Mouse (Mus musculus): Measurements from ENCODE around the gene Ucp2. TPM values are rescaled to one million over a fixed set of nuclear protein-coding genes. Genes with fewer than 3 reads are reported as not detected.

The Ucp2 gene
- polyA plus RNA-seq, 1 experiment from 2014 or later = 49.6 TPM

DNA sequence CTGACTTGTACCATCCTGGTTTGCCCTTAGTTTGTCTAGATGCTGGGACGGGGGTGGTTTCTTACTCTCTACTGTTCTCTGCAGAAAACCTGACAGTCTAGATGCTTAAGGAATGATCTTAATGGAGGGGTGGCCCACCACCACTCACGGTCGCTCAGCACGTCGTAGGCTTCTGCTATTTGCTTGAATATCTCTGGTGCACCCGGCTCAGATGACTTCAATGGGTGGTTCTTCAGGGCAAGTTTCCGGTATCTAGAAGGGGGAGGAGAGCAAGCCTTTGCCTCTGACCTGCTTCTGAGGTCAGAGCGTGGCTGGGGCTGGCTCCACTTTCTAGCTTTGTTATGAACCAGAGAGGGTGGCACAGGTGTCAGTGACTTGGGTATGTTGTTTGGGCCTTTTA lies 18.5 kb downstream of the Ucp2 start:
- WGBS = 91% methylated on average over 8 of the region's 8 CpGs
- Histone ChIP-seq H3K36me3 (ENCODE audit: control insufficient read depth, insufficient read depth) (no peaks in the 10 kb centered on the region), H3K27ac (ENCODE audit: low read length) (no peak overlapping the region), H3K4me1 (replicated peaks; ENCODE audit: control insufficient read depth, insufficient read depth, low read length) (no peaks in the 10 kb centered on the region), H3K4me3 (replicated peaks; ENCODE audit: low read length) (no peak overlapping the region), H3K27me3 (replicated peaks; ENCODE audit: control insufficient read depth, insufficient read depth, low read length) (no peaks in the 10 kb centered on the region), H3K9ac (replicated peaks; ENCODE audit: low read depth, low read length) (no peak overlapping the region), H3K9me3 (ENCODE audit: control insufficient read depth, low read length) (no peaks in the 10 kb centered on the region), H3K4me2 (ENCODE audit: low read length) (no peak overlapping the region)
- no peak for ATAC-seq

DNA sequence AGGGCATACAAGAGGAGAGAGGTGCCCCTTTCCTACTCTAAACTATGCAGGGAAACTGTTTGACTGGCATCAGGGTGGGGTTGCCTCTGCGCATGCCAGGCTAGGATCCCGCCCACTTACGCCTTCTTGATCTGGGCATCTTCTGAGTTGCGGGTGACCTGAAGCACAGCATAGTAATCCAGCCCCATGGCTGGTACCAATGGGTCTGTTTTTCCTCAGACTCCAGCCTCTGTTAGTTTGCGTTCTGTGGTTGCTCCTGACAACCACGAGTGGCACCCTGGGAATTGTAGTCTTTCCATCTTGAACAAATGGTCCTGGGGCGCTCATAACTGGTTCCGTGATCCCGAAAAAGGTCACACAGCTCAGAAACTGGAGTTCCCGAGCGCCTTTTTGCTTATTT lies 21.4 kb downstream of the Ucp2 start, which contains the start of gene Dnajb13:
Gene Dnajb13, minus strand, starts transcription at position 388 of the 400 bp plus-strand sequence.
- no peaks in the 10 kb centered on the region for H3K9me3 ChIP-seq (ENCODE audit: control insufficient read depth, low read length)
- H3K9ac ChIP-seq (replicated peaks; ENCODE audit: low read depth, low read length) = no peak within 1 kb of the TSS
- ATAC-seq = peak; percentile 38; the same call in 1 of the 2 replicates
- no peaks in the 10 kb centered on the region for H3K36me3 ChIP-seq (ENCODE audit: control insufficient read depth, insufficient read depth)
- H3K27ac ChIP-seq (ENCODE audit: low read length) = no peak within 1 kb of the TSS
- no peak within 1 kb of the TSS for H3K4me3 ChIP-seq (replicated peaks; ENCODE audit: low read length)
- no peaks in the 10 kb centered on the region for H3K4me1 ChIP-seq (replicated peaks; ENCODE audit: control insufficient read depth, insufficient read depth, low read length)
- WGBS = 51% methylated on average over 11 of the region's 11 CpGs
- H3K4me2 ChIP-seq (ENCODE audit: low read length) = peak within 1 kb of the TSS; percentile 5
- no peaks in the 10 kb centered on the region for H3K27me3 ChIP-seq (replicated peaks; ENCODE audit: control insufficient read depth, insufficient read depth, low read length)

DNA sequence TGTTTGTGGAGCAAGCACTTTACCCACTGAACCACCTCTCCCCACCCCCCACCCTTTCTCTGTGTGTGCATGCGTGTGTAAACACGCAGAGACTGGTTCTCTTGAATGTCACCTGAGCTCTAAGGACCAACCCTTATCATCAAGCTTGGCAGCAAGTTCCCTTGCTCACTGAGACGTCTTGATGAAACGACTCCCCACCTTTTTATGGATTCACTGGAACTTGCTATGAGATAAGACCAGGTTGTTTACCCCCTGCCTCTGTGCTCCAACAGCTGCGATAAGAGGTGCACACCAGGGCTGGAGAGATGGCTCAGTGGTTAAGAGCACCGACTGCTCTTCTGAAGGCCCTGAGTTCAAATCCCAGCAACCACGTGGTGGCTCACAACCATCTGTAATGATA lies 27.1 kb downstream of the Ucp2 start:
- 69% methylated on average over 7 of the region's 7 CpGs for WGBS
- no peak overlapping the region for H3K27ac ChIP-seq (ENCODE audit: low read length)
- ATAC-seq = peak; percentile 23; the same call in 1 of the 2 replicates
- H3K27me3 ChIP-seq (replicated peaks; ENCODE audit: control insufficient read depth, insufficient read depth, low read length) = no peaks in the 10 kb centered on the region
- H3K4me3 ChIP-seq (replicated peaks; ENCODE audit: low read length) = no peak overlapping the region
- H3K4me1 ChIP-seq (replicated peaks; ENCODE audit: control insufficient read depth, insufficient read depth, low read length) = no peaks in the 10 kb centered on the region
- no peak overlapping the region for H3K4me2 ChIP-seq (ENCODE audit: low read length)
- H3K36me3 ChIP-seq (ENCODE audit: control insufficient read depth, insufficient read depth) = no peaks in the 10 kb centered on the region
- H3K9me3 ChIP-seq (ENCODE audit: control insufficient read depth, low read length) = no peaks in the 10 kb centered on the region
- no peak overlapping the region for H3K9ac ChIP-seq (replicated peaks; ENCODE audit: low read depth, low read length)

- H3K9ac ChIP-seq (replicated peaks; ENCODE audit: low read depth, low read length) = no peak overlapping the region
- 20% methylated on average over 10 of the region's 10 CpGs for WGBS
- H3K4me2 ChIP-seq (ENCODE audit: low read length) = no peak overlapping the region
- peak; percentile 69 for ATAC-seq
- H3K27ac ChIP-seq (ENCODE audit: low read length) = no peak overlapping the region
- H3K36me3 ChIP-seq (ENCODE audit: control insufficient read depth, insufficient read depth) = no peaks in the 10 kb centered on the region
- H3K4me3 ChIP-seq (replicated peaks; ENCODE audit: low read length) = no peak overlapping the region
- no peaks in the 10 kb centered on the region for H3K9me3 ChIP-seq (ENCODE audit: control insufficient read depth, low read length)
- no peaks in the 10 kb centered on the region for H3K27me3 ChIP-seq (replicated peaks; ENCODE audit: control insufficient read depth, insufficient read depth, low read length)
- no peaks in the 10 kb centered on the region for H3K4me1 ChIP-seq (replicated peaks; ENCODE audit: control insufficient read depth, insufficient read depth, low read length)
These were observed 27.6 kb downstream of the Ucp2 start for GRCm38 (mm10) chr7:100520663-100521285.

GRCm38 (mm10) chr7:100522222-100522621 lies 29.1 kb downstream of the Ucp2 start:
- H3K27ac ChIP-seq (ENCODE audit: low read length) = no peak overlapping the region
- 77% methylated on average over 3 of the region's 3 CpGs for WGBS
- no peak overlapping the region for H3K4me3 ChIP-seq (replicated peaks; ENCODE audit: low read length)
- no peaks in the 10 kb centered on the region for H3K9me3 ChIP-seq (ENCODE audit: control insufficient read depth, low read length)
- H3K4me2 ChIP-seq (ENCODE audit: low read length) = no peak overlapping the region
- H3K36me3 ChIP-seq (ENCODE audit: control insufficient read depth, insufficient read depth) = no peaks in the 10 kb centered on the region
- H3K27me3 ChIP-seq (replicated peaks; ENCODE audit: control insufficient read depth, insufficient read depth, low read length) = no peaks in the 10 kb centered on the region
- H3K9ac ChIP-seq (replicated peaks; ENCODE audit: low read depth, low read length) = no peak overlapping the region
- ATAC-seq = no peak
- no peaks in the 10 kb centered on the region for H3K4me1 ChIP-seq (replicated peaks; ENCODE audit: control insufficient read depth, insufficient read depth, low read length)

- Histone ChIP-seq H3K4me1 (replicated peaks; ENCODE audit: control insufficient read depth, insufficient read depth, low read length) (no peaks in the 10 kb centered on the region), H3K27me3 (replicated peaks; ENCODE audit: control insufficient read depth, insufficient read depth, low read length) (no peaks in the 10 kb centered on the region), H3K9me3 (ENCODE audit: control insufficient read depth, low read length) (no peaks in the 10 kb centered on the region), H3K27ac (ENCODE audit: low read length) (no peak overlapping the region), H3K4me3 (replicated peaks; ENCODE audit: low read length) (no peak overlapping the region), H3K4me2 (ENCODE audit: low read length) (no peak overlapping the region), H3K9ac (replicated peaks; ENCODE audit: low read depth, low read length) (no peak overlapping the region), H3K36me3 (ENCODE audit: control insufficient read depth, insufficient read depth) (no peaks in the 10 kb centered on the region)
- WGBS = 81% methylated on average over 8 of the region's 8 CpGs
- ATAC-seq = no peak
These were observed 31.5 kb downstream of the Ucp2 start for GRCm38 (mm10) chr7:100524669-100525068.

DNA sequence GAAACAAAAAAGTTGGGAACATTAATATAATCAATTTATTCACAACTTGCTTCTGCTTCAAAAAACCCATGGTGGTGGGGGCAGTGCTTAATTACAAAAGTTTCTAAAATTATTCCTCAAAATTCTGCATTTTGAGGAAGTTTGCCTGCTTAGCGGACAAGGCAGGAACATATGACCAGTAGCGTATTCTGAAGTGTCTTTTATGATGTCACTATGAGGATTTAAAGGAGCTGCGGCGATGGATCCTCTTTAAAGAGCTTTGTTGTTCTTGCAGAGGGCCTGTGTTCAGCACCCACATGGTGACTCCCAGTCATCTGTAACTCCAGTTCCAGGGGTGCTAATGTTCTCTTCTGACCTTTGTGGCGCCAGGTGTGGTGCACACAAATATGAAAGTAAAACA lies 37.6 kb downstream of the Ucp2 start:
- no peak overlapping the region for H3K4me2 ChIP-seq (ENCODE audit: low read length)
- WGBS = 93% methylated on average over 5 of the region's 5 CpGs
- ATAC-seq = no peak

DNA sequence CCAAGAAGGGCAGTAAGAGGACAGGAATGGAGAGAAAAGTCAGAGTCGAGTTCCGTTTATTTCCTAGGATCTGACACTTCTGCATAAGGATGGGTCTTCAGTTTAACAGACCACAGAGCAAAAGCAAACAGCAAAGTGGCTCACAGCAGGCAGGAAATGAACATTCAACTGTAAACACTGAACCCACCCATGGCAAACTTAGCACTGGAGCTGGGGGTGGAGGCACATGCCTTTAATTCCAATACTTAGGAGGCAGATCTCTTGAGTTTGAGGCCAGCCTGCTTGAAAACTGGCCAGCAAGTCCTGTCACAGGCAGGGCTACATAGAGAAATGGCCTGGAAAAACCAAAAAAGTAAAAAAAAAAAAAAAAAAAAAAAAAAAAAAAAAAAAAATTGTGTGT lies 40.4 kb downstream of the Ucp2 start:
- no peak for ATAC-seq
- no peak overlapping the region for H3K27ac ChIP-seq (ENCODE audit: low read length)
- no peak overlapping the region for H3K9ac ChIP-seq (replicated peaks; ENCODE audit: low read depth, low read length)
- H3K9me3 ChIP-seq (ENCODE audit: control insufficient read depth, low read length) = no peaks in the 10 kb centered on the region
- no peak overlapping the region for H3K4me2 ChIP-seq (ENCODE audit: low read length)
- no peak overlapping the region for H3K4me3 ChIP-seq (replicated peaks; ENCODE audit: low read length)
- 76% methylated on average over 2 of the region's 2 CpGs for WGBS
- peaks cover 10% of the 10 kb centered on the region for H3K4me1 ChIP-seq (replicated peaks; ENCODE audit: control insufficient read depth, insufficient read depth, low read length)
- H3K36me3 ChIP-seq (ENCODE audit: control insufficient read depth, insufficient read depth) = no peaks in the 10 kb centered on the region
- H3K27me3 ChIP-seq (replicated peaks; ENCODE audit: control insufficient read depth, insufficient read depth, low read length) = no peaks in the 10 kb centered on the region

More for the DNA sequence above, 37.6 kb downstream of the Ucp2 start:
- no peak overlapping the region for H3K27ac ChIP-seq (ENCODE audit: low read length)
- H3K9me3 ChIP-seq (ENCODE audit: control insufficient read depth, low read length) = no peaks in the 10 kb centered on the region
- no peaks in the 10 kb centered on the region for H3K27me3 ChIP-seq (replicated peaks; ENCODE audit: control insufficient read depth, insufficient read depth, low read length)
- H3K36me3 ChIP-seq (ENCODE audit: control insufficient read depth, insufficient read depth) = no peaks in the 10 kb centered on the region
- no peaks in the 10 kb centered on the region for H3K4me1 ChIP-seq (replicated peaks; ENCODE audit: control insufficient read depth, insufficient read depth, low read length)
- no peak overlapping the region for H3K4me3 ChIP-seq (replicated peaks; ENCODE audit: low read length)
- H3K9ac ChIP-seq (replicated peaks; ENCODE audit: low read depth, low read length) = no peak overlapping the region

DNA sequence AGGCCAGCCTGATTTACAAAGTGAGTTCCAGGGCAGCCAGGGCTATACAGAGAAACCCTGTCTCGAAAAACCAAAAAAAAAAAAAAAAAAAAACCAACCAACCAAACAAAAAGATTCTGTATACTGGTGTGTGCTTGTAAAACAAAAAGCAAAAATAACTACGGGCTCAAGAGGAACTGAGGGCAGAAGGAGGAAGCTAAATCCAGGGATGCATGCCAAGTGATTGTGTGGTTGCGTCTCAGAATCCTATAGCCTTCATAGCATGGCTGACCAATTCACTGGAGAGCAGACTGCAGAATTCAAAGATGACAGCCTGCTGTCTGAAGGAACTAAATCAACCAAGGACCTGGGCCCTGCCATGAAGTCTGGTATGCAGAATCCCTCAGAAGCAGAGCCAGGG lies 41.1 kb downstream of the Ucp2 start:
- Histone ChIP-seq H3K9ac (replicated peaks; ENCODE audit: low read depth, low read length) (no peak overlapping the region), H3K4me3 (replicated peaks; ENCODE audit: low read length) (no peak overlapping the region), H3K4me2 (ENCODE audit: low read length) (no peak overlapping the region), H3K4me1 (replicated peaks; ENCODE audit: control insufficient read depth, insufficient read depth, low read length) (peaks cover 10% of the 10 kb centered on the region), H3K36me3 (ENCODE audit: control insufficient read depth, insufficient read depth) (peaks cover 3% of the 10 kb centered on the region; the same call in 1 of the 2 replicates), H3K27ac (ENCODE audit: low read length) (no peak overlapping the region), H3K27me3 (replicated peaks; ENCODE audit: control insufficient read depth, insufficient read depth, low read length) (no peaks in the 10 kb centered on the region), H3K9me3 (ENCODE audit: control insufficient read depth, low read length) (no peaks in the 10 kb centered on the region)
- WGBS = 87% methylated on average over 3 of the region's 3 CpGs
- ATAC-seq = no peak

DNA sequence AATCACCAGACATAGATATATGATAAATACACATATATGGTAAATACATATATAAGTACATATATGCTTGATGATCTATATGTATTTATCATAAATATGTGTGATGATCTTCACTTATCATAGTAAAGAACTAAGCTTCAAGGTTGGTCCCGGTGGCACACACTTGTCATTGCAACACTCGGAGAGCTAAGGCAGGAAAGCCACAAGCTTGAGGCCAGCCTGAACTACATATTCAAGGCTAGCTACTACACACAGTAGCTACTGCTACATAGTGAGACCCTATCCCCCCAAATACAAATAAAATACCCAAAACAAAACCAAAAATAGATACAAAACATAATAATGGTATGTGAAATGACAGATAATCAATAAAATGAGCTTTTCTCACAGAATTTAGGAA lies 42.7 kb downstream of the Ucp2 start:
- no peak overlapping the region for H3K4me3 ChIP-seq (replicated peaks; ENCODE audit: low read length)
- H3K4me2 ChIP-seq (ENCODE audit: low read length) = no peak overlapping the region
- 76% methylated on average over 2 of the region's 2 CpGs for WGBS

More for the DNA sequence above, 42.7 kb downstream of the Ucp2 start:
- ATAC-seq = no peak
- no peaks in the 10 kb centered on the region for H3K27me3 ChIP-seq (replicated peaks; ENCODE audit: control insufficient read depth, insufficient read depth, low read length)
- H3K9ac ChIP-seq (replicated peaks; ENCODE audit: low read depth, low read length) = no peak overlapping the region
- H3K9me3 ChIP-seq (ENCODE audit: control insufficient read depth, low read length) = no peaks in the 10 kb centered on the region
- H3K4me1 ChIP-seq (replicated peaks; ENCODE audit: control insufficient read depth, insufficient read depth, low read length) = peaks cover 10% of the 10 kb centered on the region
- peaks cover 12% of the 10 kb centered on the region for H3K36me3 ChIP-seq (ENCODE audit: control insufficient read depth, insufficient read depth)
- H3K27ac ChIP-seq (ENCODE audit: low read length) = no peak overlapping the region
